Comparison of ENCODE assay signal across 8 mouse cellular contexts in genomic region chr15:100870775-100871106, GRCm38 (mm10). TPM values are rescaled to one million over a fixed set of nuclear protein-coding genes. Genes with fewer than 3 reads are reported as not detected.
DNase-seq lines count a peak whose midpoint lies in the region; ATAC-seq and TF ChIP-seq lines count a peak whose summit lies in the region.

No protein-coding gene starts in this region.

- no peaks in the 10 kb centered on the region for H3K36me3 ChIP-seq in heart, embryonic 15.5 days
- no peaks in the 10 kb centered on the region for H3K36me3 ChIP-seq in embryonic facial prominence, embryonic 12.5 days
- no peaks in the 10 kb centered on the region for H3K36me3 ChIP-seq in intestine, embryonic 16.5 days (ENCODE audit: control insufficient read depth, insufficient read depth, low read length)
- no peaks in the 10 kb centered on the region for H3K36me3 ChIP-seq in liver, postnatal 0 days (replicated peaks; ENCODE audit: insufficient read depth, low read length)

- no peak for TF ChIP-seq CTCF in liver, postnatal 0 days (IDR thresholded peaks at IDR 0.05; ENCODE audit: low read depth)

- peak overlapping the region; percentile 93 for H3K4me2 ChIP-seq in heart, embryonic 15.5 days
- peak overlapping the region; percentile 97 for H3K4me2 ChIP-seq in embryonic facial prominence, embryonic 12.5 days (replicated peaks)
- peak overlapping the region; percentile 95 for H3K4me2 ChIP-seq in intestine, embryonic 16.5 days (ENCODE audit: low read depth, low read length)
- H3K4me2 ChIP-seq in liver, postnatal 0 days (ENCODE audit: low read depth, low read length), result peak overlapping the region; percentile 71

- no peak for DNase-seq in heart, postnatal 25 days (ENCODE audit: low spot score)
- peak; percentile 65 for DNase-seq in adrenal gland, postnatal 14 days
- no peak for DNase-seq in liver, postnatal 0 days
- DNase-seq in testis, postnatal 10 days (ENCODE audit: low spot score), result peak; percentile 59
- DNase-seq in gastrocnemius, postnatal 14 days, result no peak

- peak overlapping the region; percentile 62 for H3K4me3 ChIP-seq in heart, embryonic 15.5 days
- peak overlapping the region; percentile 81 for H3K4me3 ChIP-seq in embryonic facial prominence, embryonic 12.5 days
- peak overlapping the region; percentile 67 for H3K4me3 ChIP-seq in intestine, embryonic 16.5 days (ENCODE audit: low read length)
- H3K4me3 ChIP-seq in liver, postnatal 0 days (ENCODE audit: low read depth, low read length), result peak overlapping the region; percentile 40

- ATAC-seq in heart, embryonic 15.5 days (replicated peaks; ENCODE audit: insufficient number of reproducible peaks, insufficient read depth, low FRiP score, low read depth), result no peak; the same call in 1 of the 2 replicates
- 0 out of 2 replicates have a peak, but pooled peaks have one; percentile 32 for ATAC-seq in embryonic facial prominence, embryonic 12.5 days (ENCODE audit: insufficient number of reproducible peaks, insufficient read depth, low FRiP score, low TSS enrichment)
- ATAC-seq in intestine, embryonic 16.5 days, result peak; percentile 67
- ATAC-seq in liver, postnatal 0 days, result no peak

- H3K9me3 ChIP-seq in heart, embryonic 15.5 days (replicated peaks), result no peaks in the 10 kb centered on the region
- no peaks in the 10 kb centered on the region for H3K9me3 ChIP-seq in embryonic facial prominence, embryonic 12.5 days
- 0 out of 2 replicates have a peak, but pooled peaks cover under 1% of the 10 kb centered on the region for H3K9me3 ChIP-seq in intestine, embryonic 16.5 days (ENCODE audit: control insufficient read depth, low read length)
- H3K9me3 ChIP-seq in liver, postnatal 0 days (ENCODE audit: low read length), result no peaks in the 10 kb centered on the region

- no peak for TF ChIP-seq EP300 in liver, postnatal 0 days (IDR thresholded peaks at IDR 0.05; ENCODE audit: low read depth)

- intact Hi-C loops in heart, postnatal 25 days (cut with DNase I), result no loop called here
- intact Hi-C loops in gastrocnemius, postnatal 14 days (cut with DNase I; ENCODE audit: low total_unique reads), result no loop called here

- H3K4me1 ChIP-seq in heart, embryonic 15.5 days (replicated peaks), result peaks cover 13% of the 10 kb centered on the region
- H3K4me1 ChIP-seq in embryonic facial prominence, embryonic 12.5 days, result peaks cover 26% of the 10 kb centered on the region
- peaks cover 11% of the 10 kb centered on the region for H3K4me1 ChIP-seq in intestine, embryonic 16.5 days (ENCODE audit: control insufficient read depth, insufficient read depth, low read length)
- H3K4me1 ChIP-seq in liver, postnatal 0 days (ENCODE audit: insufficient read depth), result peaks cover 3% of the 10 kb centered on the region; the same call in 1 of the 2 replicates

- WGBS in heart, embryonic 15.5 days, result 1% methylated on average over 17 of the region's 69 CpGs
- 2% methylated on average over 33 of the region's 69 CpGs for WGBS in embryonic facial prominence, embryonic 12.5 days
- WGBS in intestine, embryonic 16.5 days, result under 1% methylated on average over 20 of the region's 69 CpGs
- 0% methylated on average over 11 of the region's 69 CpGs for WGBS in liver, postnatal 0 days (ENCODE audit: insufficient replicate concordance)

- H3K27ac ChIP-seq in heart, embryonic 15.5 days, result no peak overlapping the region
- no peak overlapping the region for H3K27ac ChIP-seq in embryonic facial prominence, embryonic 12.5 days
- no peak overlapping the region for H3K27ac ChIP-seq in intestine, embryonic 16.5 days (ENCODE audit: low read length)
- H3K27ac ChIP-seq in liver, postnatal 0 days (ENCODE audit: low read depth), result no peak overlapping the region

- H3K27me3 ChIP-seq in heart, embryonic 15.5 days, result peaks cover 76% of the 10 kb centered on the region
- H3K27me3 ChIP-seq in embryonic facial prominence, embryonic 12.5 days, result peaks cover 39% of the 10 kb centered on the region
- peaks cover 49% of the 10 kb centered on the region for H3K27me3 ChIP-seq in intestine, embryonic 16.5 days (replicated peaks; ENCODE audit: control insufficient read depth, insufficient read depth, low read length)
- peaks cover 49% of the 10 kb centered on the region for H3K27me3 ChIP-seq in liver, postnatal 0 days (ENCODE audit: insufficient read depth, low read length)

- no peak overlapping the region for H3K9ac ChIP-seq in heart, embryonic 15.5 days
- peak overlapping the region; percentile 83 for H3K9ac ChIP-seq in embryonic facial prominence, embryonic 12.5 days
- H3K9ac ChIP-seq in intestine, embryonic 16.5 days (ENCODE audit: low read depth, low read length), result peak overlapping the region; percentile 69
- H3K9ac ChIP-seq in liver, postnatal 0 days (replicated peaks), result no peak overlapping the region

RNA-seq across cellular contexts. Expression of gene Scn8a, which starts 1.1 kb away (rescaled TPM):
- 0.28 and 0.82 TPM in 2 replicates for polyA plus RNA-seq in heart, embryonic 15.5 days (2015; fragmentation: Nextera tagmentation; extraction: Ambion mirVana)
- total RNA-seq in heart, postnatal 25 days (2021), result under 1 TPM; 0.18 to 0.25 TPM
- total RNA-seq in adrenal gland, postnatal 14 days (2021), result 4.2 and 4.7 TPM in 2 replicates
- 10.7 and 11.7 TPM in 2 replicates for polyA plus RNA-seq in embryonic facial prominence, embryonic 12.5 days (2016; fragmentation: Nextera tagmentation; extraction: Ambion mirVana)
- polyA plus RNA-seq in intestine, embryonic 16.5 days (2015; fragmentation: Nextera tagmentation; extraction: Ambion mirVana), result 0.95 and 1.1 TPM in 2 replicates
- 0.44 and 0.63 TPM in 2 replicates for polyA plus RNA-seq in liver, postnatal 0 days (2015; fragmentation: Nextera tagmentation; extraction: Ambion mirVana)
- under 1 TPM; 0.37 to 1.00 TPM for total RNA-seq in gastrocnemius, postnatal 14 days (2021)

Comparison
In these comparisons a context has a peak if more than half of its experiments do, and no peak if none do; other contexts are left out.
1. ATAC-seq: peak in embryonic facial prominence, embryonic 12.5 days (single experiment) and intestine, embryonic 16.5 days (single experiment); none in heart, embryonic 15.5 days (single experiment) and liver, postnatal 0 days (single experiment).
2. H3K9ac ChIP-seq: peak in embryonic facial prominence, embryonic 12.5 days (single experiment) and intestine, embryonic 16.5 days (single experiment); none in heart, embryonic 15.5 days (single experiment) and liver, postnatal 0 days (single experiment).
3. DNase-seq: peak in adrenal gland, postnatal 14 days (single experiment) and testis, postnatal 10 days (single experiment); none in heart, postnatal 25 days (single experiment), liver, postnatal 0 days (single experiment) and gastrocnemius, postnatal 14 days (single experiment).
4. Peak in every context shown above with its lines, with median percentiles within 50 percentile points of each other: H3K4me2 ChIP-seq and H3K4me3 ChIP-seq.